Mouse (Mus musculus) left cerebral cortex, adult 8-10 months (tissue): ENCODE data around the gene Hrnr. TPM values are rescaled to one million over a fixed set of nuclear protein-coding genes. Genes with fewer than 3 reads are reported as not detected.

ENCODE experiments used
- total RNA-seq, 4 experiments: library from RNA; stranded (reverse); gene quantifications; 2 replicates each; pipeline ENCODE4 v1.2.4; 2022

The Hrnr gene
- total RNA-seq, 4 experiments from 2014 or later = not detected

Other genes starting within 250 kb of the Hrnr start
- gene Crnn, start 175.0 kb upstream of the Hrnr start, total RNA-seq = not detected
- gene Flg2, start 122.5 kb upstream of the Hrnr start, total RNA-seq = not detected
- gene Flg, start 46.2 kb upstream of the Hrnr start, total RNA-seq = not detected
- not detected for gene Rptn, start 74.0 kb downstream of the Hrnr start, total RNA-seq
- 1 to 10 TPM; 2.2 to 3.1 (median 2.5) TPM for gene Tchh, start 122.6 kb downstream of the Hrnr start, total RNA-seq
- not detected for gene Tchhl1, start 149.0 kb downstream of the Hrnr start, total RNA-seq
- 10 to 100 TPM in 3 of 4 experiments, 1 to 10 TPM in 1; 8.2 to 14.0 (median 11.7) TPM for gene S100a11, start 200.7 kb downstream of the Hrnr start, total RNA-seq
- 10 to 100 TPM; 33.0 to 45.7 (median 33.9) TPM for gene S100a10, start 235.3 kb downstream of the Hrnr start, total RNA-seq